Mouse (Mus musculus): ENCODE measurements around the gene Cry2.

The Cry2 gene

DNA sequence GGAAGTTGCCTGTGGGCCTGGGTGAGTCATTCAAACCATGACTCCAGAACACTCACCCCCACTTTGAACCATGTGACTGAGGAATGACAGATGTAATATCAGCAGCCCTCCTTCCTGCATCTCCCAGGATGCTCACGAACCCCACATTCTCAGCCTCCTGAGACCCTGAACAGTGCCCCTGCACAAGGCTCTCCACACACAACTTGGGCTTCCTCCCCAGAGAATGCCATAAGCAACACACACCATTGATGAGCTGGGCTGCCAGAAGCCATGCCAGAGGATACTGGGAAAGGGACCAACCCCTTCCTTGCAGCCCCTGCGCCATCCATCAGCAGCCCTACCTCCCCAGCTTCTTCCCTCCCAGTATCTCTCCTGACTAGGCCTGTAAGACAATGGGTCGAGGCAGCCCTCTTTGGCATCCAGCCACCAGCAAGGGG lies 45.7 kb downstream of the Cry2 start:
- POLR2A ChIA-PET, result interaction anchor here in 3 of 4 experiments (0.6 to 5.4 kb wide), 7 partner anchors 12 to 877 kb away, joined by 3 to 41 read pairs (median 7); partner anchors contain the start of genes Large2 (in 2 of the 3) and Pex16 (in 2 of the 3)
- CTCF ChIA-PET, result no interaction called here

DNA sequence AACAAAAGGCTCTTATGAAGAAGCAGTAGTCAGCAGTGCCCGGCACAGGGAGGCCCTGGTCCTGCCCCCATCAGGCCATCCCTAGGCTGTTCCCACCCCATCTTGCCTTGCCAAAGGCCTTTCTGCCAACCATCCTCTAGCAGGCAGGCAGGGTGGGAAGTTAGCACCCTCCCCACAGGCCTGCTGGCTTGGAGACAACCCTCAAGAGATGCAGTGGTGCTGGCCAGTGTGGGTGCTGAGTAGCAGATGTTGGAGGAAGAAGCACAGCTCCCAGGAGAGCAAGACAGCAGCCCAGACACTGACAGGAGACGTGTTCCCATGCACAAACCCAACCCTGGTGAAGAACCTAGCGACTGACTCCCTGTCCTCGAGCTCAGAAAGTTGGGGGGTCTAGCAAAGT lies 46.2 kb downstream of the Cry2 start:
- CTCF ChIA-PET, result no interaction called here
- POLR2A ChIA-PET, result interaction anchor here in 2 of 4 experiments (0.6 to 5.4 kb wide), 5 partner anchors 12 to 877 kb away, joined by 3 to 41 read pairs (median 7); partner anchors contain the start of genes Large2 (in 2 of the 2) and Pex16 (in 2 of the 2)

DNA sequence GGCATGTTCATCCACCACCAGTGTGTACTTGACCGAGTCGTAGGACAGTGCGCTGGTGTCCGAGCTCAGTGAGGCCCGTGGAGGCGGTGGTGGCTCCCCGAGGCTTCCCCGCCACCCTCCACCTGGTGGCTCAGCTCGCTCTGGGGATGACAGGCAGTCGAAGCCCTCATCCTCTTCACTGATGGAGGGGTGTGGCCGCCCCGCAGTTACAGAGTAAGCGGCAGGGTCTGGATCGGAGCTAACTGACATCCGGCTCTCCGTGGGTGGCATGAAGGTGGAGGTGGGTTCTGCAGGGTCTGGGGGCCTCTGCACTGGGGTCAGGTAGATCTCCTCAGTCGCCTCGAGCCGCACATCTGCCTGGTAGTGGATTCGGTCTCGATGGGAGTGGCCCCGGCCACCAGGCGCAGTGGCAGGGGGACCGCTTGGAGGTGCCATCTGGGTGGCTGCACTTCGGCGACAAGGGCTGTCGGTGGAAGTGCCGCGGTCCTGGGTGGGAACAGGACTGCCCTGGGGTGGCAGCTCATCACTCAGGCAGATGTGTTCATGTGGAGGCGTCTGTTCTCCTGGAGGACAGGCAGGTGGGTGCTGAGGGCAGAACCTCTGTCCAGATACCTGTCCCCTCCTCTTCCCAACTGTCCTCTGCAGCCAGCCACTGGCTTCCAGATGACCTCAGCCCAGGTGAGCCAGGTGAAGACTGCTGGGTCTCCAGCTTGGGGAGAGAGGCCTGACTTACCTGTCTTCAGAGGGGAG lies 46.8 kb downstream of the Cry2 start:
- POLR2A ChIA-PET, result interaction anchor here (0.6 to 5.4 kb wide), 9 partner anchors 11 to 38 kb away, joined by 3 to 41 read pairs (median 7); partner anchors contain the start of genes Large2 (in 3 of the 4) and Pex16 (in 3 of the 4)
- CTCF ChIA-PET, result interaction anchor here in 1 of 4 experiments (0.7 to 1.1 kb wide), 3 partner anchors 11 to 401 kb away, joined by 3 to 4 read pairs (median 3); no protein-coding TSS in a partner anchor

DNA sequence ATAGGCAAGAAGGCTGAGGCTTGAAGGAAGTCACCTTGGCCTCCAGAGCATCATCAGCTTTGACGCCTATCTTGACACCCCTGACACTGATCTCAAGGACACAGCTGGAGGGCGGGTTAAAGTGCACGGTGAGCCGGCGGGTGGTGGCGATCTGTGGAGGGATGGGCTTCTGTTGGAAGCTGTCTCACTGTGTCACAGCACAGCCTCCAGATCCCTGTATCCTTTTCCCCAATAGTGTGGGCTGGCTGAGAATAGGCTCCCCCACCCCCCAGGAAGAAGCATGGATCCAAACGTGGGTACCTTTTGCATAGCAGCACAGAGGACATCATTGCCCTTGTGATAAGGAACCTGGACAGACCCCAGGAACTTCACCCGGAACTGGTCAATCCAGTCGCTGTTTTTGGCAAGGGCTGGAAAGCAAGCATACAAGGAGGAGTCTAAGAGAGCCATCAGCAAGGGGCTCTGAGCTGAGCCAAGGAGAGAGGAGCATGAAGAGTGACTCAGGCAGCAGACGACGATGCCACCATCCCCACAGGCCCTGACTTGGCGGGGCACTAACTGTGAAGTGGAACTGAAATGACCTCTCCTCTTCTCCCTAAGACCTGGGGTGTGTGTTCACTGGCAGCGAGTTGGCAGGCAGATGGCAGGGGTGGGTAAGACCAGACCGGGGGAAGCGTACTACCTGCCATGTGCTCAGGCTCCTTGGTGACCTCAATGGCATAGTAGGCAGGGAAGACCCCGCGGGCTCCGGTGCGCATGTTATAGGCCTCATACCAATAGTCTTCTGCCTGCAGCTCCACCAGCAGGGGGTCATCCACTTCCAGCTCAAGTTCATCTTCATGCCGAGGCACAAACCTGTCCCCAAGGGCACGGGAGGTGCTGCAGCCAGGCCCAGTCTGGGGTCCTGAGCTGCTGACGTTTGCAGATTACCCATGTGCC lies 48.5 kb downstream of the Cry2 start:
- POLR2A ChIA-PET, result interaction anchor here in 3 of 4 experiments (0.7 to 5.4 kb wide), 11 partner anchors 10 to 51 kb away, joined by 3 to 41 read pairs (median 4); partner anchors contain the start of genes Large2 (in 3 of the 3) and Pex16 (in 3 of the 3)
- CTCF ChIA-PET, result interaction anchor here in 1 of 4 experiments (0.8 kb wide), 1 partner anchor 9 kb away, joined by 3 read pairs; no protein-coding TSS in a partner anchor

- ChIA-PET POLR2A (interaction anchor here in 3 of 4 experiments (1.0 to 5.2 kb wide), 5 partner anchors 9 to 41 kb away, joined by 3 to 41 read pairs (median 4); partner anchors contain the start of genes Large2 (in 2 of the 3), Pex16 (in 2 of the 3) and Mapk8ip1 (in 1 of the 3)), CTCF (no interaction called here)
These were observed 49.7 kb downstream of the Cry2 start for GRCm38 (mm10) chr2:92384101-92384500.

- ChIA-PET POLR2A (interaction anchor here in 3 of 4 experiments (0.6 to 1.3 kb wide), 3 partner anchors 7 to 798 kb away, joined by 3 to 4 read pairs (median 4); no protein-coding TSS in a partner anchor), CTCF (no interaction called here)
These were observed 51.1 kb downstream of the Cry2 start for GRCm38 (mm10) chr2:92382759-92383158.

- CTCF ChIA-PET, result no interaction called here
- POLR2A ChIA-PET, result interaction anchor here in 2 of 4 experiments (0.6 kb wide), 3 partner anchors 95 to 1843 kb away, joined by 3 to 4 read pairs (median 3); no protein-coding TSS in a partner anchor
These were observed 51.8 kb downstream of the Cry2 start, which contains the start of gene 1700029I15Rik for GRCm38 (mm10) chr2:92381901-92382588. Gene 1700029I15Rik (plus strand): TSS chr2:92382538.

- ChIA-PET CTCF (no interaction called here), POLR2A (interaction anchor here in 2 of 4 experiments (0.7 to 1.6 kb wide), 2 partner anchors 11 to 383 kb away, joined by 3 to 4 read pairs; no protein-coding TSS in a partner anchor)
These were observed 52.7 kb downstream of the Cry2 start for GRCm38 (mm10) chr2:92381161-92381560.

GRCm38 (mm10) chr2:92380495-92381050 lies 53.3 kb downstream of the Cry2 start:
- ChIA-PET CTCF (interaction anchor here in 1 of 4 experiments (0.6 kb wide), 1 partner anchor 19 kb away, joined by 4 read pairs; no protein-coding TSS in a partner anchor), POLR2A (interaction anchor here in 2 of 4 experiments (0.7 to 1.6 kb wide), 2 partner anchors 10 to 382 kb away, joined by 3 to 4 read pairs; no protein-coding TSS in a partner anchor)

DNA sequence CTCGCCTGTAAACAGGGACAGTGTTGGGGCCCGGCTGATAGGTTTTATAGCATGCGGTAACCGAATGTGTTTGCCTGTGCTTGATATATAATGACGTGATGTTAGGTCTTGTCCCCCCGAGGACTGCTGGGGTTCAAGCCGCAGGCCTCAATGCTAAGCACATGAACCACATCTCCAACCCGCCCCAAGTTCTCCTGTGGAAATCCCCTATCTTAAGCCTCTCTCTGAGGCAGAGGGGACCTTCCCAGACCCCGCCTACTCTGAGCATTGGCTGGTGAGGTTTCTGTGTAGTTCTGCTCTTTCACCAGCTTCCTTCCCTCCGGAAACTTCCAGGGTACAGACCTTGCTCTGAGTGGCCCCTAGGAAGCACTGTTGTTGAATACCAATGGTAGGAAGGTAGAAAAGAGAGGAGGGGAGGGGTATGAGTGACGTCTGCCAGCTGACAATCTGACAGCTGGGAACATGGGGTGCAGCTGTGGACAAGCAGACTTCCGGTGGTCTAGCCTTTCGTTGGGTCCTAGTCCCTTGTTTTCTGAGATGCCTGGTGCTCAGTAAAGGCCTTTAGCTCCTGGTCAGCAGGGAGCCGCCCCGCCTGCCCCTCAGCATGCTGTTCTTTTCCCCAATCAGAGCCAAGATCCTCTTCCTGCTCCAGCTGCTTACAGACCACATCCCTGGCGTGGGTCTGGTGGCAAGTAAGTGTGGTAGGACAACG lies 53.9 kb downstream of the Cry2 start:
- CTCF ChIA-PET, result interaction anchor here in 1 of 4 experiments (0.6 kb wide), 1 partner anchor 20 kb away, joined by 4 read pairs; no protein-coding TSS in a partner anchor

GRCm38 (mm10) chr2:92377320-92377719 lies 56.5 kb downstream of the Cry2 start:
- CTCF ChIA-PET, result interaction anchor here in 1 of 4 experiments (0.9 kb wide), 1 partner anchor 10 kb away, joined by 3 read pairs; no protein-coding TSS in a partner anchor
- POLR2A ChIA-PET, result interaction anchor here in 3 of 4 experiments (0.6 to 13.4 kb wide), 6 partner anchors 11 to 93 kb away, joined by 3 to 178 read pairs (median 4); partner anchors contain the start of gene Cry2 (in 1 of the 3)

More for the DNA sequence above, 53.9 kb downstream of the Cry2 start:
- POLR2A ChIA-PET, result interaction anchor here in 1 of 4 experiments (1.6 kb wide), 1 partner anchor 9 kb away, joined by 4 read pairs; no protein-coding TSS in a partner anchor

DNA sequence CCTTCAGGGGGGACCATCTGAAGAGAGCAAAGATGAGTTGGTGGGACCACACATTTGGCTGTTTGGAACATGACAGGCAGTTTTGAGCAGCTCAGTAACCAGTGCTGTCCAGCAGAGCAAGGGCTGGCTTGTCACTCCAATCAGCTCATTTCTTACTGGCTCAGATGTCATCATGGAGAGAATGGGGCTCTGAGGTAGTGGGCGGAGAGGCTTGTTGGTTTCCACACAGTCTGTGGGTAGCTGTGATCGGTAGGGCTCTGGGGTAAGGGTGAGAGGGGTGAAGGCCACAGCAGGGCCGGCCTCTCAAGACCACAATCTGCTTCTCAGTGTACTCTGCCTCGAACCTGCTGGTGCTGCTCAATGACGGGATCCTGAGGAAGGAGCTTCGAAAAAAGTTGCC lies 57.5 kb downstream of the Cry2 start:
- ChIA-PET POLR2A (interaction anchor here in 3 of 4 experiments (0.5 to 13.4 kb wide), 20 partner anchors 10 to 1782 kb away, joined by 3 to 178 read pairs (median 8); partner anchors contain the start of genes Cry2 (in 1 of the 3), Hsd17b12 (in 1 of the 3) and Mapk8ip1 (in 1 of the 3)), CTCF (interaction anchor here in 1 of 4 experiments (0.6 to 1.1 kb wide), 3 partner anchors 10 to 804 kb away, joined by 3 to 4 read pairs (median 3); no protein-coding TSS in a partner anchor)

- CTCF ChIA-PET, result interaction anchor here in 1 of 4 experiments (1.1 to 1.4 kb wide), 4 partner anchors 11 to 431 kb away, joined by 3 to 7 read pairs (median 3); no protein-coding TSS in a partner anchor
- POLR2A ChIA-PET, result interaction anchor here in 3 of 4 experiments (0.6 to 13.4 kb wide), 40 partner anchors 8 to 1782 kb away, joined by 3 to 178 read pairs (median 5); partner anchors contain the start of genes Cry2 (in 2 of the 3), Mapk8ip1 (in 2 of the 3), Ambra1 (in 1 of the 3) and Ckap5 (in 1 of the 3)
These were observed 58.1 kb downstream of the Cry2 start for GRCm38 (mm10) chr2:92375788-92376187.

DNA sequence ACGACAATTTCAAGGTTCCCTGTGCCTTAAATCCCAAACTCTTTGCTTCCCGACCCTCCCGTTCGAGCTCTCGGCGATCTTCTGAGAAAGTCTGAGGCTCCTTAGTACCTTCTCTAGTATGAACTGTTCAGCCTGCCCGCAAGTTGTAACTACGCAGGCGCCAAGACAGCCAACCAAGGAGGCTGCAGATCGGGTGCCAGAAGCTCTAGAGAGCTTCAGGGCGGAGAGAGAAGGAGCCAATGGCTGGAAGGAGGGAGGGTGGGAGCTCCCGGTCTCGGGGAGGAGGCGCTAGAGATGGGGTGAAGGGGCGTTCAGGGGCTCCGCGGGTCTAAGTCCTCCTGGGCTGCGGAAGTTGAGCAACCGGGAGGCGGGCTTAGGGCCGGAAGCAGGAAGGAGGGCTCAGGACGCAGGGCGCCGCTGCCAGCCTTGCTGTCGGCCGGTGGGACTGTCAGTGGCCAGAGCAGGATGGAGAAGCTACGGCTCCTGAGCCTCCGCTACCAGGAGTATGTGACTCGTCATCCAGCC lies 58.7 kb downstream of the Cry2 start:
- CTCF ChIA-PET, result interaction anchor here in 1 of 4 experiments (1.1 to 1.4 kb wide), 4 partner anchors 47 to 431 kb away, joined by 3 to 7 read pairs (median 3); no protein-coding TSS in a partner anchor
- POLR2A ChIA-PET, result interaction anchor here in 3 of 4 experiments (0.6 to 13.4 kb wide), 52 partner anchors 8 to 1783 kb away, joined by 3 to 178 read pairs (median 4); partner anchors contain the start of genes Cry2 (in 2 of the 3), Mapk8ip1 (in 2 of the 3), Ambra1 (in 1 of the 3) and Arfgap2 (in 1 of the 3)

- ChIA-PET CTCF (interaction anchor here in 1 of 4 experiments (1.1 to 1.5 kb wide), 5 partner anchors 48 to 430 kb away, joined by 3 to 7 read pairs (median 3); no protein-coding TSS in a partner anchor), POLR2A (interaction anchor here in 3 of 4 experiments (0.6 to 13.4 kb wide), 45 partner anchors 8 to 1784 kb away, joined by 3 to 178 read pairs (median 5); partner anchors contain the start of genes Cry2 (in 2 of the 3), Mapk8ip1 (in 2 of the 3), Ambra1 (in 1 of the 3) and Arfgap2 (in 1 of the 3))
These were observed 59.3 kb downstream of the Cry2 start, which contains the start of the genes Pex16 and Large2 for GRCm38 (mm10) chr2:92374514-92374913. Gene Pex16 (plus strand): TSS chr2:92374676. Gene Large2 (minus strand): TSS chr2:92374869.
